Mouse (Mus musculus): Measurements from ENCODE around the gene Il12rb1. TPM values are rescaled to one million over a fixed set of nuclear protein-coding genes. Genes with fewer than 3 reads are reported as not detected.

The Il12rb1 gene
- polyA plus RNA-seq, 1 experiment from 2014 or later, result 0.18 TPM

DNA sequence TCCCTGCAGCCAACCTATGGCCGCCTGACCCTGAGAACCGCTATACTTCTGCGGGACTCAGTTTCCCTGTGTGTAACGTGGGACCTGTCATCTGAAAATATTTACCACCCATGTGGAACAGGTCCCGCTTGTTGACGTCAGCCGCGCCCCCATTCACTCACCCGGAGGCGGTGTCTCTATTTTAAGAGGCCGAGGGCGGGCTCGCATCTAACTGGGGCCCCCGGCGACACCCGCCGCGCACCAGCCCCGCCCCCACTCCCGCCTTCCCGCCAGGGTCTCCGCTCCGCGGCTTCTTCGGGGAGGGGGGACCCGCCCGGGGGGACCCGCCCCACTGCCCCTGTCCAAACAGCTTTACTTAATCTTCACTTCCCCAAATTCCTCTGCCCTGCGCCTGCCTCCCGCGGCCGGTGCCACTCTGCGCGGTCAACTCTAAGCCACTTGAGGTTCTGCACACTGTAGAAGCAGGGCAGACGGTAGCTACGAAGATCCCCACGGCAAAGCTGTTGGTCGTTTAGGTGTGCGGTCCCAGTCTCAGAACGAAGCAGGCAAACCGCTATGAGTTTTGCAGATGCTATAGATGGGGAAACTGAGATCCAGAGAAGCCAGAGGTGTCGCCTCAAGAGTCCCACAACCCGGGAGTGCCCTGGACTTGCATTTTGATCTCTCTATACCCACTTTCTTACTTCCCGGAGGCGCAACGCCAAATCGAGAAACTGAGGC is 4.3 kb upstream of the Il12rb1 start:
- no peaks in the 10 kb centered on the region for H3K9me3 ChIP-seq (replicated peaks)
- H3K9ac ChIP-seq, result peak overlapping the region; percentile 75
- ATAC-seq, result peak; percentile 54
- H3K27me3 ChIP-seq (replicated peaks), result peaks cover 66% of the 10 kb centered on the region
- H3K4me2 ChIP-seq, result peak overlapping the region; percentile 99
- peak overlapping the region; percentile 68 for H3K4me3 ChIP-seq
- H3K27ac ChIP-seq, result peak overlapping the region; percentile 78
- H3K36me3 ChIP-seq, result no peaks in the 10 kb centered on the region
- H3K4me1 ChIP-seq, result peaks cover 83% of the 10 kb centered on the region
- WGBS (ENCODE audit: insufficient replicate concordance), result 1% methylated on average over 38 of the region's 47 CpGs

DNA sequence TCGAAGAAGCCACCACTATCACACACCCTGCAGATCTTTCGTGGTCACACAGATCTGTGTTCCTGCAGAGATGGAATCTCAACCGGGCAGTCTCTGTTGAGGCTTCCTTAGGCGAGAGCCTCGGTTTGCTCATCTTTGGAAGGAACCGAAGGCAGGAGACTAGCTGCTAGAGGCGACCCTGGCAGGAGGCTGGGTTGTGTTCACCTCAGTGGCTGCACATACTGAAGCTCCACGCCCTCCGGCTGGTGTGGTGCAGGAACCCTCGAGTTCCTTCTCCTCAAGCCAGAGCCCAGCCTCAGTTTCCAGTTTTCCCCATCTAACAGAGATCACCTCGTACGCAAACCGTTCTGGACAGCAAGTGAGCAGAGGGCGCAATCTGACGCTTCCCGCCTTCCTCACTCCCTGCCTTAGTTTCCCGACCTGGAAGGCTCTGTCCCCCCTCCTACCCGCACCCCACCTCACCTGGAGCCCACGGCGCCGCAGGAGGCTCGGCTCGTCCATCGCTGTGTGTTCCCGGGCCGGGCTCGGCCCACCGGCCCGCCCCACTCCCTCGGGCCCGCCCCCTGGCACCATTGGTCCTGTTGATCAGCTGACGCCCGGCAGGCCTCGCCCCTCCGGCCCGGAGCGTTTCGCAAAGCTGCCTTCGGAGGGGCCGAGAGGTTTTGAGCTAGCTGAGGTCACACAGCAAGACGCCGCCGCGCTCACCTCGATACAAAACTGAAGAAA is 3.6 kb upstream of the Il12rb1 start, which contains the start of gene Mast3:
TSS of gene Mast3 (minus strand) at position 574 of the 726 bp plus-strand sequence.
- Histone ChIP-seq H3K27me3 (replicated peaks) (peaks cover 66% of the 10 kb centered on the region), H3K9ac (peak within 1 kb of the TSS; percentile 75), H3K4me1 (peaks cover 85% of the 10 kb centered on the region), H3K4me2 (peak within 1 kb of the TSS; percentile 99), H3K27ac (peak within 1 kb of the TSS; percentile 78), H3K9me3 (replicated peaks) (no peaks in the 10 kb centered on the region), H3K4me3 (peak within 1 kb of the TSS; percentile 68), H3K36me3 (no peaks in the 10 kb centered on the region)
- ATAC-seq, result peak; percentile 87
- WGBS (ENCODE audit: insufficient replicate concordance), result under 1% methylated on average over 45 of the region's 45 CpGs

DNA sequence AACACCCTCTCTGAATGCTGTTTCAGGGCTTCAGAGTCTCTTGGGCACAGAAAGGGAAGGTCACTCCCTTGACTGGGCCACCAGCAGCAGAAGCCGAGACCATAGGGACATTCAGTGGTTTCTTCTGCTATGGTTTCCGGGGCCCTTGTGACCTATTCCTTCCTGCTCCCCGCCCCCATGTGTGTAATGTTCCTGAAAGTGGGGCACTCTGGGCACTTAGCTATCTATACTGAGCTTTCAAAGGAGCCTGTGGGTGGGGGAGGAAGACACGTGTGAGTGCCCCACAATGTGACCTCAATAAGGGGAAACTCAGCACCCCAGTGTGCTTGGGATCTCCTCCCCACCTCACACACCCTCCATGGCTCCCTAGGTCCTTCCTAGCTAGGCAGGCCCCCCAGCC is 1.7 kb upstream of the Il12rb1 start:
- Histone ChIP-seq H3K27ac (peak overlapping the region; percentile 56; the same call in 1 of the 2 replicates), H3K9ac (0 out of 2 replicates have a peak overlapping the region, but pooled peaks have one; percentile 27), H3K4me1 (peaks cover 85% of the 10 kb centered on the region), H3K4me2 (peak overlapping the region; percentile 32), H3K27me3 (replicated peaks) (peaks cover 60% of the 10 kb centered on the region), H3K4me3 (no peak overlapping the region), H3K36me3 (no peaks in the 10 kb centered on the region), H3K9me3 (replicated peaks) (no peaks in the 10 kb centered on the region)
- WGBS (ENCODE audit: insufficient replicate concordance), result 22% methylated on average over 4 of the region's 4 CpGs
- no peak for ATAC-seq

DNA sequence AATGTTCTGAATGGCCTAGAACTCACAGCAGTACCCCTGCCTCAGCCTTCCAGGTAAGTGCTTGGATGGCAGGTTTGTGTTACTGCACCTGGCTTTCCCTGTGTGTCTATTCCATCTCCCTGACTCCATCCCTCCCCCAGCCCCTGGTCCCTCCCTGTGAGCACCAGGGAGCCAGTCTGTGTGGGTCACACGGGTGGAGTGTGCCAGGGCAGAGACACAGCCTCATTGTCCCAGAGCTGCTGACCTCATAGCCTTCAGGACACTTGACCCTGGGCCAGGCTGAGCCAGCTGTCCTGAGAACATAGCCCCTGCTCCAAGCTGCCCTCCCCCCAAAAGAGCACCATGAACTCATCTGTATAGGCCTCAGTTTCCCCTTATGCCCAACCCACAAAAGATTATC is 945 bp upstream of the Il12rb1 start:
- 0 out of 2 replicates have a peak overlapping the region, but pooled peaks have one; percentile 56 for H3K27ac ChIP-seq
- H3K4me3 ChIP-seq, result no peak overlapping the region
- WGBS (ENCODE audit: insufficient replicate concordance), result 76% methylated on average over 1 of the region's 1 CpGs
- H3K9ac ChIP-seq, result peak overlapping the region; percentile 35; the same call in 1 of the 2 replicates
- no peak for ATAC-seq
- peaks cover 58% of the 10 kb centered on the region for H3K27me3 ChIP-seq (replicated peaks)
- H3K36me3 ChIP-seq, result no peaks in the 10 kb centered on the region
- H3K9me3 ChIP-seq (replicated peaks), result no peaks in the 10 kb centered on the region
- peak overlapping the region; percentile 32 for H3K4me2 ChIP-seq
- peaks cover 78% of the 10 kb centered on the region for H3K4me1 ChIP-seq

DNA sequence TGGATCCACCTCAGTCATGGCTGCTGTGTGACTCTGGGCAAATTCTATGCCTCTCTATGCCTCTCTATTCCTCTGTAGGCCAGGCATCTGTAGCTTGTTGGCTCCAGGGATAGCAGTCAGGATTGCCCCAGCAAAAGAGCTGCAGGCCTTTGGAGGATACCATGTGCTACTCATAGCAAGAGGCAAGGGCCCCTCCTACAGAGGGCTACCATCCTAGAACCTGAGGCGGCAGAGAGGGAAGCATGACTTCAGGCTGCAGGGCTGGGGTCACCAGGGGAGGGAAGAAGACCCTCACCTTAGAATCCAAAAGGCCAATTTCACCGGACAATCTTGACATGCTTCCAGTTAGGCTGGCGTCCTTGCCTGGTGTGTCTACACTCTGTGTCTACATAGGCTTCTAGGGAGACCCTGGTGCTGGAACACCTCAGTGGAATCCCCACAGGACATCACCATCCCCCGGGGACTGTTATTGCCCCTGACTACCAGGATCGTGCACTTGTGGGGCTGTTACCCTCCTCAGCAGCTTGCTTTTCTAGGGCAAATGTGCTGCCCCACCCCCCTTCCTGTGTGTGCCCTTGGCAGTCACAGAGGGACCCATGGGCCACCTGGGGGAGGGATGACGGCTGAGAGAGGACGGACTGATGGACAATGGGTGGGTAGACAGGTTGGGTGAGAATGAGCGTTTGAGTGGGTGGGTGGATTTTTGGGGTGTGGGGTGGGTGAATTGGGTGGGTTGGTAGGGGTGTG is 879 bp downstream of the Il12rb1 start:
- H3K9me3 ChIP-seq (replicated peaks), result no peaks in the 10 kb centered on the region
- H3K9ac ChIP-seq, result no peak overlapping the region
- WGBS (ENCODE audit: insufficient replicate concordance), result 66% methylated on average over 8 of the region's 8 CpGs
- peaks cover 60% of the 10 kb centered on the region for H3K4me1 ChIP-seq
- H3K4me2 ChIP-seq, result no peak overlapping the region
- no peaks in the 10 kb centered on the region for H3K36me3 ChIP-seq
- peaks cover 59% of the 10 kb centered on the region for H3K27me3 ChIP-seq (replicated peaks)
- no peak overlapping the region for H3K27ac ChIP-seq
- ATAC-seq, result no peak
- no peak overlapping the region for H3K4me3 ChIP-seq

DNA sequence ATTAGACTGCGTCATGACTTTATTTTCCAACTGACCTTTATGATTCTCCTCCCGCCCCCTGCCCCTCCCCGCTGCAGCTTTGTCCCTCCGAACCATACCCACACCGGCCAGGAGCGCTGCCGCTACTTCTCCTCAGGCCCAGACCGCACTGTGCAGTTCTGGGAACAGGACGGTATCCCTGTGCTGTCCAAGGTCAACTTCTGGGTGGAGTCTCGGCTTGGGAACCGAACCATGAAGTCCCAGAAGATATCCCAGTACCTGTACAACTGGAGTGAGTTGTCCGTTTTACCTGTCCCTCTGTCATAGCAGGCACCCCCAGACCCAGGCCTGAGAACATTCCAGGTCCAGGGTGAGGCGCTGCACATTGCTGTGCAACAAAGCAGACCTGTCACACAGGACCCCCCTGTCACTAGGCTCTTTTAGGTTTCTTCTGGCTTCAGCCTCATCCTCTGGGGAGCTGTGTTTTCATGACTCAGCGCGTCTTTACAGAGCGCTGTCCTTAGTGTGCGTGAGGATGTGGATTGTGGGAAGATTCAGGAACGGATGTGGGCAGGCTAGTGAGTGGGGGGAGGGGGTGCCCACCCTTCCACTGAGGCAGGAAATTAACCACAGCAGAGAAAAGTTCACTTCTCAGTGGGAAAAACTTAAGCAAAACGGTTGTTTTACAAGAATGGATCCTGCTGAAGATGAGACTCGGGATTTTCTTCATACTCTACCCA is 2.9 kb downstream of the Il12rb1 start:
- H3K27me3 ChIP-seq (replicated peaks), result peaks cover 75% of the 10 kb centered on the region
- no peak overlapping the region for H3K4me3 ChIP-seq
- 37% methylated on average over 20 of the region's 20 CpGs for WGBS (ENCODE audit: insufficient replicate concordance)
- H3K9ac ChIP-seq, result no peak overlapping the region
- no peak overlapping the region for H3K4me2 ChIP-seq
- no peak for ATAC-seq
- no peak overlapping the region for H3K27ac ChIP-seq
- peaks cover 41% of the 10 kb centered on the region for H3K4me1 ChIP-seq
- H3K36me3 ChIP-seq, result no peaks in the 10 kb centered on the region
- no peaks in the 10 kb centered on the region for H3K9me3 ChIP-seq (replicated peaks)

DNA sequence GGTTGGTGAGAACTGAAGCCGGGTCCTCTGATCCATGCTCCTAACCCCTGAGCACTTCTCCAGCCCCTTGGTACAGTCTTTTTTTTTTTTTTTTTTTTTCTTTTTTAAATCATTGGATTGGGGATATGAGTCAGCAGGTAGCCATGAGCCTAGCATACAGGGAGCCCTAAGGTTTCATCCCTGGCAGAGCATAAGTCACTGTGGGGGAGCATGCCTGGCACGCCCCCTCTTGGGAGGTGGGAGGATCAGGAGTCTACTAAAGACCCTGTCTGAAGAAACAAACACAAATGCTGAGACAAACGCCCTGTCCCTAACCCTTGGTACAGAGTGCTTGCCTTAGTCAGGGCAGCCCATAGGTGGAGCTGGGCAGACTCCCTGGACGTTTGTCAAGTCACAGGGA is 3.8 kb downstream of the Il12rb1 start:
- no peaks in the 10 kb centered on the region for H3K36me3 ChIP-seq
- H3K27me3 ChIP-seq (replicated peaks), result peaks cover 77% of the 10 kb centered on the region
- no peaks in the 10 kb centered on the region for H3K9me3 ChIP-seq (replicated peaks)
- no peak for ATAC-seq
- H3K9ac ChIP-seq, result no peak overlapping the region
- 44% methylated on average over 4 of the region's 4 CpGs for whole genome bisulfite sequencing (ENCODE audit: insufficient replicate concordance)
- H3K4me3 ChIP-seq, result no peak overlapping the region
- no peak overlapping the region for H3K27ac ChIP-seq
- no peak overlapping the region for H3K4me2 ChIP-seq
- H3K4me1 ChIP-seq, result peaks cover 41% of the 10 kb centered on the region

DNA sequence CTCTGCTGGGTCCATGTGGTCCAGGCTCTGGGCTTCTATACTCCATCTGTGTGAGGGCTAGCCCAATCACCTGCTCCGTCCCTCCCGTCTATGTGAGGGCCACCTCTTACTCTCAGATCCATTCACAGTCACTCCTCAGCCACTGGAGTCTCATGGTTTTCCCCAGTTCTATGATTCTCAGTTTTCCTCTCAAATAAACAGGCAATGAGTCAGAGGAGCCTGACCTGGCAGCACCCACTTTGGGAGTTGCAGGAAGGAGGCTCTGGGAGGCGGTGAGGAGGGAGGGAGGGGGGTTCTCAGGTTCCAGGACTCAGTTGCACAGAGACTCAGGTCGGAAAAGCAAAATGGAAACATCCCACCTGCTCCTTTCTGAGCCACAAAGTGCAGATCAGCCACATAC is 4.6 kb downstream of the Il12rb1 start:
- no peak overlapping the region for H3K4me3 ChIP-seq
- 60% methylated on average over 4 of the region's 4 CpGs for whole genome bisulfite sequencing (ENCODE audit: insufficient replicate concordance)
- peaks cover 82% of the 10 kb centered on the region for H3K27me3 ChIP-seq (replicated peaks)
- H3K9me3 ChIP-seq (replicated peaks), result no peaks in the 10 kb centered on the region
- H3K4me2 ChIP-seq, result no peak overlapping the region
- no peak for ATAC-seq
- peaks cover 36% of the 10 kb centered on the region for H3K4me1 ChIP-seq
- no peak overlapping the region; the same call in 1 of the 2 replicates for H3K9ac ChIP-seq
- no peak overlapping the region for H3K27ac ChIP-seq
- H3K36me3 ChIP-seq, result no peaks in the 10 kb centered on the region

DNA sequence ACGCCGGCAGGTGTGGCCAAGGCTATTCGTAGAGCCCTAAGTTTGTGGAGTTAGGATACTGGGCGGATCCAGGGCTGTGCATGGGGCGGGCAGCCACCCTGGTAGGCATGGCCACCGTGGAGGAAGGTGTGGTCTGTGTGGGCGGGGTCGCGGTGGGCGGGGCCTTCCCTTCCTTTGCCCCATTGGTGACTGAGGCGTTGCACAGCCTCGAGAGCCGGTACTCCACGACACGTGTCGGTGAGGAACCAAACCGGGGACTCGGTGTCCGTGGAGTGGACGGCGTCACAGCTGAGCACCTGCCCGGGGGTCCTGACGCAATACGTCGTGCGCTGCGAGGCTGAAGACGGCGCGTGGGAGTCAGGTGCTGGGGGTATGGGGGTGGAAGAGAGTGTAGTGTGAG is 8.4 kb downstream of the Il12rb1 start:
- Histone ChIP-seq H3K27me3 (replicated peaks) (peaks cover 87% of the 10 kb centered on the region), H3K9ac (peak overlapping the region; percentile 45), H3K9me3 (replicated peaks) (no peaks in the 10 kb centered on the region), H3K27ac (no peak overlapping the region), H3K4me1 (peaks cover 35% of the 10 kb centered on the region), H3K36me3 (no peaks in the 10 kb centered on the region), H3K4me2 (peak overlapping the region; percentile 64), H3K4me3 (peak overlapping the region; percentile 26; the same call in 1 of the 2 replicates)
- 6% methylated on average over 30 of the region's 30 CpGs for WGBS (ENCODE audit: insufficient replicate concordance)
- ATAC-seq, result peak; percentile 82

DNA sequence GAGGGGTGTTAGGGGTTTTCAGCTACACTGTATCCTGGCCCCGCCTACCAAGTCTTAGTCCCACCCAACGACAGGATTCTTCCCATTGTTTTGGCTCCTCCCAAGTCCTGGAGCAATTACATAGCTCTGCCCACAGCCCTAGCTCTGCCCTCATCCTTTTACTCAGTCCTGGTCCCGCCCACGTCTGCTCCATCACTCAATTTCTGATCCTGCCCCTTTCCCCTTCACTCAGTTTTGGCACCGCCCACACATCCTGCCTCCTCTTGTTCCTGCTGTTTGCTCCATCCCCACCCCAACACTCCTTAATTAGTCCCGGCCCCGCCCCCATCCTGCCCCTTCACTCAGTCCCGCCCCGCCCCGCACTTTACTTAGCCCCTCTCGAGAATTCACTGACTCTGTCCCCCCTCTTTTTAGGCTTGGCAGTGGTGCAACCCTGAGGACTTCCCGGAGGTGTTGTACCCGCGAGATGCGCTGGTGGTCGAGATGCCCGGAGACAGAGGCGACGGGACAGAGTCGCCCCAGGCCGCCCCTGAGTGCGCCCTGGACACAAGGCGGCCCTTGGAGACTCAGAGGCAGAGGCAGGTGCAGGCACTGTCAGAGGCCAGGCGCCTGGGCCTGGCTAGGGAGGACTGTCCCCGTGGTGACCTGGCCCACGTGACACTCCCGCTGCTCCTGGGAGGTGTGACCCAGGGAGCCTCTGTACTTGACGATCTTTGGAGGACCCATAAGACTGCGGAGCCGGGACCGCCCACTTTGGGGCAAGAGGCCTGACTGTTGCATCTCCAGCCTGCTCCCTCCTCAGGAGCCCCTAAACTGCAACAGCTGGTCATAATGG is 12.1 kb downstream of the Il12rb1 start:
- 0 out of 2 replicates have a peak overlapping the region, but pooled peaks have one; percentile 12 for H3K9ac ChIP-seq
- peak overlapping the region; percentile 52 for H3K4me2 ChIP-seq
- no peaks in the 10 kb centered on the region for H3K36me3 ChIP-seq
- ATAC-seq, result peak; percentile 44
- peaks cover 61% of the 10 kb centered on the region for H3K27me3 ChIP-seq (replicated peaks)
- 0 out of 2 replicates have a peak overlapping the region, but pooled peaks have one; percentile 33 for H3K27ac ChIP-seq
- peaks cover 45% of the 10 kb centered on the region for H3K4me1 ChIP-seq
- H3K4me3 ChIP-seq, result peak overlapping the region; percentile 19; the same call in 1 of the 2 replicates
- WGBS (ENCODE audit: insufficient replicate concordance), result 8% methylated on average over 31 of the region's 31 CpGs
- H3K9me3 ChIP-seq (replicated peaks), result no peaks in the 10 kb centered on the region
